ENCODE assay signal across 16 mouse cellular contexts in the genomic region with DNA sequence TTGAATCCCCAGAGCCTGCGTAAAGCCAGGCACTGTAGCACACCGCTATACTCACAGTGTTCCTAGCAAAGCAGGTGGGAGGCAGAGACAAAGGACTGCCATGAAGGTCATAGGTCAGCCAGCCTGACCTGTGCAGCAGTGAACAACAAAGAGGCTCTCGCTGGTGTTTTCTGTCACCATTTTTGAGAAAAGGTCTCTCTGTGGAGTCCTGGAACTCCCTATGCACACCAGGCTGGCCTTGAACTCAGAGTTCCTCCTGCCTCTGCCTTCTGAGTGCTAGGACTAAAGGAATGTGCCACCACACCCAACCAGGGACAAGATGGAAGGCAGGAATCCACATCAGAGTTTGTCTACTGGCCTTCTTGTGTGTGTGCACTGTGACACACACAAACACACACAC.
"Had no signal": no experiment of that assay in that cellular context is flagged by ENCODE, and none has a peak within 500 bp of the region (broad histone marks: within the 10 kb centered on the region; RNA-seq: fewer than 3 reads in every experiment).

No protein-coding gene starts in this region.

- H3K36me3 ChIP-seq: midbrain, embryonic 10.5 days; midbrain, embryonic 12.5 days; neural tube, embryonic 13.5 days; neural tube, embryonic 15.5 days; stomach, embryonic 15.5 days had no signal

- H3K9ac ChIP-seq: lung, embryonic 14.5 days; midbrain, embryonic 12.5 days; neural tube, embryonic 13.5 days; neural tube, embryonic 15.5 days; stomach, embryonic 15.5 days had no signal

- H3K27me3 ChIP-seq: neural tube, embryonic 13.5 days; neural tube, embryonic 15.5 days; stomach, embryonic 15.5 days had no signal

- H3K4me3 ChIP-seq: midbrain, embryonic 10.5 days; midbrain, embryonic 12.5 days; myocyte; neural tube, embryonic 13.5 days; neural tube, embryonic 15.5 days; stomach, embryonic 15.5 days had no signal

- H3K4me2 ChIP-seq: lung, embryonic 14.5 days; midbrain, embryonic 12.5 days; neural tube, embryonic 13.5 days; neural tube, embryonic 15.5 days; stomach, embryonic 15.5 days had no signal

- H3K27ac ChIP-seq: midbrain, embryonic 10.5 days; midbrain, embryonic 12.5 days; neural tube, embryonic 13.5 days; neural tube, embryonic 15.5 days; stomach, embryonic 15.5 days; stomach, postnatal 0 days had no signal

- H3K9me3 ChIP-seq: midbrain, embryonic 10.5 days; midbrain, embryonic 12.5 days; neural tube, embryonic 13.5 days; neural tube, embryonic 15.5 days; stomach, embryonic 15.5 days had no signal

- ATAC-seq: midbrain, embryonic 16.5 days had no signal

- DNase-seq: lung, embryonic 14.5 days; lung, postnatal 10 days; lung, postnatal 4 days; midbrain, embryonic 14.5 days; right cerebral cortex, postnatal 14 days; thymus, adult 2 months; thymus, postnatal 25 days; thymus, postnatal 4 days had no signal
